Mouse (Mus musculus) granulocyte monocyte progenitor cell, adult 5-6 weeks (primary cell): ENCODE measurements at regions not wholly inside any gene's neighbourhood (a gene's known extent, or its start where the extent isn't known, plus 50 kb on each side); places are given as distances from the start of the nearest gene placed in this dataset.

Experiments used
- ATAC-seq: replicated peaks from 2 replicates; pipeline ENCODE4 v1.8.0; 2016; ENCODE audit warnings: mild to moderate bottlenecking, moderate TSS enrichment, inconsistent platforms; ENCODE audit not compliant: poor library complexity, severe bottlenecking

DNA sequence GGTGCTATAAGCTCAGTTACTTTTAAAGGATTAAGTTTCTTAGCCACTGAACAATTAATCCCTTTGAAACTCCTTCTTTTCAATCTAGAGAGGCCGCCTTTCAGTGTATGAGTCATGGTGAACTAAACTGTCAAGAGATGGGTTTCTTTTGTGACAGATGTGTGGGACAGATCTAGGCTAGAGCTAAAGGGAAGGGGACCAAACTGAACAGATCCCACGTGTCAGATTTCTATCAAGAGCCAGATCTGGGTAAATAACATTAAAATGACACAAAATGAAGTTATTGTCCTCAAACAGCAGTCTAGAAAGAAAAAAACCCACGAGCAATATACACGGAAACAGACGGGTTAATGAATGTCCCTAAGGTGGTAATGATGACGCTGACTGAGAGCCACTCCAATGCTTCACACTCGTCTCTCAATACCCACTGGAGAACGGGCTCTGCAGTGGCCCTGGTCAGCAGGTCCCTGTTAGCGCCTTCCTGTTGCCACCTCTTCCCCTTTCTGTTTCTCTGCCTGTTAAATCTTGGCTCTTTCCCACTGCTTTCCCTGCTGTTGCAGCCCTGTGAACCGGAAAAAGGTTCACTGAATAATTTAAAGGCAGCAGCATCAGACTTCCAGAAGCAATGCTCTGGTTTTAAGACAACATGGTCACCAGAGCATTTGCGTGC lies 52.7 kb upstream of the Rab3gap2 start:
- no peak for ATAC-seq

DNA sequence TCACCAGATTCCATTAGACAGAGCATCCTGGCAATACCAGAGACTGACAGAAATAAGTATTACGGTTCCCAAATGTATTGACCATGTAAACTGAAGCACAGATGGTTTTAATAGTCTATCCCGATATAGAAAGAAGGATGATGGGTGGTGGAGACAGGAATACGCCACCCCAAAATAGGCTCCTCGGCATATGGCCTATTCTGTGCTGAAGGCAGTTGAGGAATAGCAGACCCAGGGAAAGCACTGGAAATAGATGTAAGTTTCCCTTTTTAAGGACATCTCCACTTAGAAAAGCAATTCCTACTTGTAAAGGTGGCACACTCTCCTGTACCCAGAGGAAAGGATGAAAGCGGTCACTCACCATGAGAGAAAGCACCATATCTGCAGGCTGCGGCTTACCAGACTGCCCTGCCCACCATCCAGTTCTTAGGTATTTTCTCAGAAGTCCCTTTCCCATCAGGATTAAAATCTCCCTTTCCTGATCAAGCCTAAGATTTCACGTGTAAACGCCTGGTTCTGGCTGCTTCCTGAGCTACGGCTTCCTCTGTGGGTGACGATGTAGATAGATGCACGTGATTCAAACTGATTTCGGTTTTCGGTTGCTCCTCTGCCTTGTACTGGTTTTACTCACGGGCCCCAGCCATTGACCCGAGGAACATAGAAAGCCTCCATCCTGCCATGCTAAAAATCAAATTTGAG lies 53.3 kb upstream of the Rab3gap2 start:
- ATAC-seq = no peak

DNA sequence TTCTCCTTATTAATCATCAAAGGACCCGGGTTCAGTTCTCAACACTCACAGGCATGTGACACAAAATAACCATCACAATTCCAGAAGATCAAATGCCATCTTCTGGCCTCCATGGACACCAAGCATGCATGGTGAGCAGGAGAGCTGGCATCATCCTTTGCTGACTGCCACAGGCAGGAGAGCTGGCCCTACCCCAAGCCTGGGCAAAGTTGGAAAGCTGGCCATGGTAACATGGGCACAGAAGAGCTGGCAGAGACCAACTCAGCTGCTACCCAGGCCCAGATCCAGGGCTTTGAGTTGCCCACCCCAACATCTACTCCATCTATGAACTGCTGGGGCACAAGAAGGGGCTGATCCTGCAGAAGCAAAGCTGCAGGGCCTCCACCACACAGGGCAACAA lies 59.1 kb upstream of the Rab3gap2 start:
- no peak for ATAC-seq

DNA sequence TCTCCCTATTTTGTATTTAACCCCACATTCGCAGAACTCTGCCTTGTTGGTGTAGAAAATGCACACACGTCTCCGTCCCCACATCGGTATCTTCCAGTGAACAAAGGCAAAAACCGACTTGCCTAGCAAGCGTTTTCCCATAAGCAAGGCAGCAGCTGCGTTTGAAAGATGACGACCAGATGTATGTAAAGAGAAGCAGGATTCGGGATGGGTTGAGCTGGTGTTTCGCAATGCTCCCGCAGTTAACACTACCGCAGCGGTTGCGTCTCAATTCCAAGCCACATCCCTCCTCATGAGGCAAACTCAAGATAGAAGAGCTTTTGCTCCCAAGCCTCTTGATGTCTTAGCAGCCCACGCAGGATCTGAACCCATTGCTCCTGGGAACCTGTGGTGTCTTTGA lies 59.9 kb upstream of the Rab3gap2 start:
- no peak for ATAC-seq

DNA sequence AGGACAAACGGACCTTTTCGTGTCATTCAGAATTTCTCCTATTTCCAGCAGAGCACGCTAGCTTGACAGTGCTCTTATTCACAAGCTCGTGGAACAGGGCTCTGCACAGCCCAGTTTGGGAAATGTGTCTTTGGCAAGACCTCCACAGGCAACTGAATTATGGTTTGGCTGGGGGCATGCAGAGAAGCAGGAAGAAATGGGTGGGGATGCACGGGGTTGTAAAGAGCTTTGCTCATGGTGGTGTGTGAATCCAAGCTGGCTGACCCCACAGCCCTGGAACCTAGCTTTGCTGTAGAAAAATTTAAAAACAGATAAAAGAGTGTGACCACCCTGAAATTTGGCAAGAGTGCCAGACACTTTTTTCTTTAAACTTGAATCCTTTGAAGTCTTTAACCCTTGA lies 63.6 kb upstream of the Rab3gap2 start:
- ATAC-seq = no peak

DNA sequence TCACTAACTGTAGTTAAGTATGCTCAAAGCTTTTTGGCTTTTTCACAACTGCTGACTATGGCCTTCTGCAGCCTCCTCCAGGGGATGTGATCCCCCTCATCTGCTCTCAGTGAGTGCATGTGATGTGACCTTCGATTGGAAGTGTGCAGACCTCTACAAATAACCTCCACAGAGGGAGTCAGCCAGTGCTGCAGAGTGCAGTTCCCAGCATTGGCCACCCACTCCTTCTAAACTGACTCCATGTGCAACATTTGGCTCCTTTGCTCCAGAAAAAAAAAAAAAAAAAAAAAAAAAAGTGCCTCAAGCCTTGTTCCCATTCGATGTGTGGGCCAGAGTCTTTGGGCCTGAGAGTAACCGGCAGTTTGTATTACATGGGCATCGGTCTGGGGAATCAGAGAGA lies 75.7 kb upstream of the Rab3gap2 start:
- ATAC-seq = no peak

DNA sequence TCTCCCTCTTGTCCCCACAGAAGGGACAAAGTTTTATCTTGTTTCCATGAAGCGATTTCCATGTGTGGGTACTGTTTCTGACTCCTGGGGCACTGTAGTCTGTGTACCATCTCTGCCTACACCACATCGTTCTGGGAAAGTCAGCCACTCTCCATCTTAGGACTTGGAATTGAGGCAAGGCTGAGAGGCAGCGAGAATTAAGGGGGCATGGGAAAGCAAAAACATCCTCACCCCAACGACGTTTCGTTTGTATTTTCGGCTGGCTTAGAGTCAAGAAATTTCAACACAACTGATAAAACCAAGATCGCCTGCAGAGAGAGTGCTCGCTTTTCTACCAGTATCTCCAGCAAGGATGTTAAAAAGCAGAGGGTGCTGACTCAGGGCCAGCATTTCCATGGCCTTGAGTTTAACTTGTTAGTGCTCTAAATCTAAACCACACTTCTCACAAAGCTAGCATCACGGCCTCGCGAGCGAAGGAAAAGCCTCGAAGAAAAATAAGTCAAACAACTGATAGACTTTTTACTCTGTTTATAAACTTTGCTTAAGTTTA lies 78.1 kb upstream of the Rab3gap2 start:
- ATAC-seq = no peak

DNA sequence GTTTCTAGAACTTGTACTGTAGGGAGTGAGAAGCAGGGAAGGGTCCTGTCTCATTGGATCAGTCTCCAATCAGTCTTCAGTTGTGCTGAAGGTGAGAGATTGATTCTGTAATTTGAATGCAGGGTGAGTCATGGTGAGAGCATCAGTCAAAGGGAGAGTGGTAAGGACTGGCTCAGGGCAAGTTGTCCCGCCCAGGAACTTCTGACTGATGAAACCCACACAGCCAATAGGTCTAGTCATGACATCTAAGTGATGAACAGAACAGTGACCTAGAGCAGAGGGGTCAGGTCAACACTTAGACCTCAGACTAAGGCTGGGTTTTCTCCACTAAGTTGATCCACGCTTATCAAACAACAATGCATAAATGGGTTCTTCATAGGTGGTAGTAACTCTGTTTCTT lies 82.4 kb upstream of the Rab3gap2 start:
- ATAC-seq = no peak

DNA sequence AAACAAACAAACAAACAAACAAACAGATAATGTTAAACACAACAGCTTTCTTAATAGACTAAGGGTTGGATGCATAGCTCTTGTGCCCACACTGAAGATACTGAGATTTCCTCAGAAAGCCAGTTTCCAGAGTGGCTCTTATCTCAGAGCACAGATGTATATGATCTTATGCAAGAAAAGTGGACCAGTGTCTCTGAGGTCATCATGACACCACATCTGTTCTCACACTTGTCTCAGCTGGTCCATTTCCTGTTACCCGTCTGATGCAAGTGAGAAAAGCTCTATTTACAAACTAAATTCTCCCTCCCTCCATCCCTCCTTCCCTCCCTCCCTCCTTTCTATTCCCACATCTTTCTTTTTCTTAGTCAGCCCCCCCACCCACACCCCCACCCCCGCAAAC lies 83.5 kb upstream of the Rab3gap2 start:
- ATAC-seq = no peak

DNA sequence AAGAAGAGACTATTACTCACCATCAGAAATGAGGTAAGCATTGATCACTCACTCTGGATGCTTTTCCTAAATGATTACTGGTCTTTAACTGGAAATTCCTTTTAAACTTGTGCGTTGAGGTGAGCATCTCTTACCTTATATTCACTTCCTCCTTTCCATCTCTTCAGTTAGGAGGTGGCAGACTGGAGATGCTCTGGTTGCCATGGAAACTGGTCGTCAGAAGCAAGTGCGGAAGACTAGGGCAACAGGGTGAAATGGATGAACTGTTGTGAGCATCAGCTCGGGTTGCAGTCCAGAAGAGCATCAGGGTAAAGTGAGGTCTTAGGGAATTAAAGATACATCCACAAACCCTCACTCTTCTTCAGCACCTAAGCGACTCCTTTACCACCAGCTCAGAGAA lies 86.2 kb upstream of the Rab3gap2 start:
- no peak for ATAC-seq

DNA sequence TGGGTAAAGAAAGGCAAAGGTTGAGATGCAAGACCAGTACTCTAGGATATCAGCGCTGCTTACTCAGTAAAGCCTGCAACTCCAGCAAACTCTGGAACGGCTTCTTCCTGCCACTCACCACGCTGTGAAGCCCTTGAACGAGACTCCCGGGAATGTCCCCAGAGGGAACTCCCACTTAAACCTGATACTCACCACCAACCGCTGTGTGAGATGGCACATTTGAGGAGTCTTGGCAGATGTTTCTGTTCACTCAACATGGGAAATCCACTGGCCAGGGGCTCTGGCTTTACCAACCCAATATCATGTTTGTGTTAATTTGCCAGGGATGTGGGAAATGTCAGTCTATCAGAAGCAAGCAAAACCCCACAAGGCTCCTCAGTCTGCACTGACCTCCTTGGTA lies 90.2 kb upstream of the Rab3gap2 start:
- ATAC-seq = no peak

DNA sequence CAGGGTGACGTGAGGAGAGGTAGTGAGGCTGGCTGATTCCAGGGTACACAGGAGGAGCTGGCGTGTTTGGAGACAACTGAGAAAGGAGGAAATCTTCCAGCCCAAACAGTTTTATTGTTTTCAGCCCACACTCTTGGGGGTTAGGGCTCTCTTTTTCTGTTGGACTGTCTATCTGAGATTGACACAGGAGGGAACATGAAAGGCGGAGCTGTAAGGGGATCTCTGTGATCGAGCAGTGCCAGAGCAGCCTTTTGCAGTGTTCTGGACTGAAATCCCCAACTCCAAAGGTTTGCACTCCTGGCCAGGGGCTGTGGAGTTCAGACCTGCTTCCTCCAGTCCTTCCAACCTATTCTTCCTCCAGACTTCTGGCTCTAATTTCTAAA lies 91.9 kb upstream of the Rab3gap2 start:
- no peak for ATAC-seq

DNA sequence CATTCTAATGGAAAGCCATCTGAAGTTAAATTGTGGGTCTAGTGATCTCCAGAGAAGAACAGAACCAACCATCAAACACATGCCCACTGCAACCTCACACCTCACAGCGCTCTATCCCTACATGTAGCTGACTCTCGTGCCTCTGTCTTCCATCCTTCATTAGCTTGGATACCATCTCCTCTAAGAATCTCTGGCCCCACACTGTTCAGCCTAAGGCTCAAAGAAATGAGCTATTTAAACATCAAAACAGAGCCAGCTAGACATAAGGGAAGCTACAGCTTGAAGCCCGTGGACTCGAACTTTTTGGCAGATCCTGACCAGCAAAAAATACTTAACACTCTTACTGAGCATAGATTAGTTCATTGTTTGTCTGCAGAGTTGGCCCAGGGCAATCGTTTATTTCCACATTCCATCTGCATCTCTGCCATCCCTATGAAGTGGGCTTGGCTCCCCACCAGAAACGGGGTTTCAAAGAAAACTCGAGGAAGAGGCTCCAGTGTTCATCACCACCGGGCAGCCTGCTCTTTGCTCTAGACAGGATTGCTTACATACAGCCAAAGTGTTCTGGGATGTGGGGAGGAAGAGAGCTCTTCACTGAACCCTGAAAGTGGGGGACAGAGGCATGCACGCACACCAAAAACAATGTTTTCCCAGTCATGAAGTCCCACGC lies 92.4 kb upstream of the Rab3gap2 start:
- no peak for ATAC-seq

DNA sequence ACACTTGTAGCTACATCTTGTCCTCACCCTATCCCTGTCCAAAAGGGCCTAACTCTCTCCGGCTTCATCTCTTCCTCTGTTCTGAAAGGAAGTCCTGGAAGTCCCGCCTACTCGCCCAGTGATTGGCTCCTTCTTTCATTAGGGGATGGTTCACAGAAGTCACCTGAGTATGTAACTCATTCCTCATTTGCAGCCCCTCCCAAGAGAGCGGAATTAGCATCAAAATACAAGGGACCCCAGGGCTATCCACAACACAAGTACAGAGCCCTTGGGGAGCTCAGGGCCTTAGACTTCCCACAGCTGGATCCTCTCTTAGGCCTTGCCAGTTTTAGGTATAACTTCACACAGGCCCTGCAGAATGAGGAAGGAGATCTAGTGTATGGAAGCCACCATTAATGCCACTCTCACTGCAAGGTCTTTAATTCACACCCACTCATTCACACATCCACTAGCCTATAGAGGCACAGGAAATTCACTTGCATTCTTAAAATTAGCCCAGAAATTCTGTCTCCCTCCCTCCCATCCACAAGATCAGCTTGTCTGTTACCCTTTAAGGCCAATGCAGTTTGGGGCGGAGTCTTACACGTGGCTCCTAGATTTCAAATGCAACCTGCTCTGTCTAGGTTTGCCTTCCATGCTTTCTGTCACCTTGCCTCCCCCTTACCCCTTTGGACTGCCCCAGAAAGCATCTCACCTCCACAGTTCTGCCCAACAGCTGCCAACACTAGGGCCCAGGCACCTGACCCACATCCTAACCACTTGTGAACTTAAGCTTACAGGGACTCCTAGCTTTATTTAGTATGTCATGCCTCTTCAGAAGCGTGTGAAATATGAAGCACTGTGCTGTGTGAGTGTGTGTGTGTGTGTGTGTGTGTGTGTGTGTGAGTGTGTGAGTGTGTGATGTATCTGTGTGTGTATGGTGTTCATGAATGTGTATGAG lies 98.7 kb upstream of the Rab3gap2 start:
- ATAC-seq = no peak

DNA sequence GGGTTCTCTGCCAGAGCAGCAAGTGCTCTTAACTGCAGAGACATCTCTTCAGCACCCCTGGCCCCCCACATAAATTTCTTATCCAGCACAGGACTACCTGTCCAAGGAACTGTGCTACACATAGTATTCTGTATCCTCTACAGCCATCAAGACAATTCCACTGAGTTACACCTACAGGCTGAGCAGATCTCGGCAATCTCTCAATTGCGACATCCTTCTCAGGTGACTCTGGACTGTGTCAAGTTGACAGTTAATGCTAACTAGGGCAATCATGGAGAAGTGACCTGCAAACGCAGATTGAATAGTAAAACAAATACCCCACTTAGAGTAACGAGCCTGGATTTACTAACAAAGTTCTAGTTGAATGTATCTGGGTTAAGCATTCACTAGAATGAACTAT lies 100.1 kb upstream of the Rab3gap2 start:
- ATAC-seq = no peak

DNA sequence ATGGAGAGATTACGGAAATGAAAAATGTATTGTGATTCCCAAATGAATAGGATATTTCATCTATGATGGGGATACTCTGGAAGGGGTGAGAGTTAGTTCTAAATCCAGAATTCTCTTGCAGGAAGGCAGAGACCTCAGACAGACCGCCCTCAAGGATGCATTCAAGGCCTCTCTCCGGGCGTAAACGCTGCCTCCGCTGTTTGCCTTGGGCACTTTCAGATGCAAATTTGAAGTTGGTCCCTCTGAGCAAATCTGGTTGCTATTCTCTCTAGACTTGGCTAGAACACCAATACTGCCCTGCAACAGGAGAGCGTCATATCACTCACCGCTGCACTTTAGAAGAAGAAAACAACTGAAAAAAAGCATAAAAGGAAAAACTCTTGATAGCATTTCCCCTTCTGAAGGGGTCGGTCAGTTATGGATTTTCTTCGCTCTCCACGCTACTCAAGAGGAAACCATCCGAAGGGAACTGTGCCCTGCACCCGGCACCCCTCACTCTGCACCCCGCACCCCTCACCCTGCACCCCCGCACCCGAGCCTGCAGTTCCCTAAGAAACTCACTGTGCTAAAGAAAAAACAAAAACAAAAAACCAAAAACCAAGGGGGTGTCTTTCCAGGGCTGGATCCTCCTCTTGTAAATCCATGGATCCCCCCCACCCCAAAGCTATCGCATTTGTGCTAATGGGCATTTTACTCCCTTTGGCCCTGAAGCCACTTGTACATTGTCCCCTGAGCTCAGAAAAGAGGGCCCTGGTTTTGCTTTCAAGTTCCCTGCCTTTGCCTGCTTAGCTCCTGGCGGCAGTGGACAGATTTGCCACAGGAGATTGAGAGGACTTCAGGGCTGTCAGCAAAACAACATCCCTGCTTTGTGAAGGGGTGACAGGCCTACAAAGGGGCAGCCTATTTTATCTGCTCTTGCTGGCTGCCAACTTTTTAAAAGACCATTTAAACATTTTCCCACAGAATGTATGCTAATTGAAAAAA lies 99.9 kb upstream of the Mark1 start:
- no peak for ATAC-seq

DNA sequence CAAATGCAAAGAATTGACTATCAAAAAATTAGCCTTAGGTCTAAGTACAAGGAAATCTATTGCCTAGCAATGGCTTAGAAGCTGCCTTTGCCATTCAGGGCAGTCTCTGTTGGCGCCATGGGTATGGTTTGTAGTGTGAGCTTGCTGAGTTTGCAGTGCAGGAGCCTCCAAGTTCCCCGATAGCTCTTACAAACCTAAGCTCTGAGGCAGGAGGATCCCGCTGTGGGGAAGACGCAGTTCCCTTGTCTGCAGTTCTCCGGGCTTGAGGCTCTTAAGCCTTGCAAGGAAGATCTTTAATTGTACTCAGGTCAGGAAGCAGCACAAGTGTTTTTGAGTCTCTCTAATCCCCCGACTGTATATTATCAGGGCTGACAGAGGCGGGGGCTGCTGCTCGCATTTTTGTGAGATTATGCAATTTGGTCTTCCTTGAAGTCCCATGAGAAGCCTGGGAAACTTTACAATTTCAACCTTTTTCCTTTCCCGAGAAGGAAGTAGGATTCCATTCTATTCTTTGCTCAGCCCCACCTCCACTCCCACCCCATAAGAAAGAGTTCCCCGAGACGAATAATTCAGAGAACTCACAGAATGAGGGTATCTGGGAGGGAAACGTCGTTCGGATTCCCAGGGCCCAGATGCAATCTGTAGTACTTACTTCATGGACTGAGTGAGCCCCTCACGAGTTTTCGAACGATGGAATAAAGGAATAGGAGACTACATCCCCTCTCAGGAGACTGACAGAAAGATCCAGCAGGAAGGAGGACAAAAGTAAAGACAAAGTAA lies 99.0 kb upstream of the Mark1 start:
- no peak for ATAC-seq

DNA sequence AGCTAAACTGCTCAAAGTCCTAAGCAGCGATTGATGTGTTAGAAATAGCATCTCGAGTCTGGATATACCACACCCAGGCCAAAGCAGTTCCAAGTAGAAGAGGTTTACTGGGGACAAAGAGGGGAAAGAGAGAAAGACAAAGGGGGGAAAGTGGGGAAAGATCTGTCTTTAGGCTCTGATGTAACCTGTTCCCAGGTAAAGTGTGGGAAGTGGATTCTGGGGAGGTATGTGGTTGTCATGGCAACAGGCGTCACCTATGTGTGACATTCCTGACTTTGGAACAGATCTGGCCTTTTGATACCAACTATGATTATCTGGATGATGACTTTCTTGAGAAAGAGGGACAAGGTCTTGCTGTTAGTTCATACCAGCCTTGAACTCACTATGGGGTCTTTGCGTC lies 97.4 kb upstream of the Mark1 start:
- no peak for ATAC-seq

DNA sequence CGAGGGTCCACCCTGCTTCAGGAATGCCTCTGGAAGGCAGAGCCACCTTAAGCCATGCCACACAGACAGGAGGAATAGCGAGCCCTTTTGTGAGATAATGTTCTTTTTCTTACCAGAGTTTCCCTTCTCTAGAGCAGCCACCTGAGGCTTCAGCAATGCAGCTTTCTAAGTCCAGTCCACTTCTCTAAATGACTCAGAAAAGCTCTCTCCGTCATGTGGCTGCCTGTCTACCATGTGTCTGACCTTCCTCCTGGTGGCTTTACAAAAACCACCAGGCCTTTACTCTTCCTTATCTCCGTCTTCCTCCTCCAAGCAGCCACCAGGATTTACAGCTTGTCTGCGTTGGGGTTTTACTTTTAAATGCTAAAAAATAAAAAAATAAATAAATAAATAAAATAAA lies 93.4 kb upstream of the Mark1 start:
- no peak for ATAC-seq
